Mouse (Mus musculus) CD4-positive, CD25-positive, alpha-beta regulatory T cell, adult 4 months (primary cell): ENCODE measurements around the gene Sik2. TPM values are rescaled to one million over a fixed set of nuclear protein-coding genes. Genes with fewer than 3 reads are reported as not detected.

Experiments used
- polyA plus RNA-seq, 2 experiments: library from polyadenylated mRNA; unstranded; fragments of 100-300 nt; shearing (Covaris generic); gene quantifications; one replicate each; pipeline ENCODE4 v1.2.1; 2017

Gene Sik2
- polyA plus RNA-seq, 2 experiments from 2014 or later = 18.9 to 22.2 TPM

Other genes with a start within 250 kb of the Sik2 start
- 10 to 100 TPM in 1 of 2 experiments, 1 to 10 TPM in 1; 6.5 to 17.9 TPM for gene Fdxacb1, start 240.8 kb downstream of the Sik2 start, polyA plus RNA-seq
- gene Alg9, start 234.1 kb downstream of the Sik2 start, polyA plus RNA-seq = 1 to 10 TPM; 9.2 to 9.9 TPM
- gene 1110032A03Rik, start 233.6 kb downstream of the Sik2 start, polyA plus RNA-seq = 10 to 100 TPM; 18.2 to 23.2 TPM
- 10 to 100 TPM; 58.6 to 79.7 TPM for gene Ppp2r1b, start 163.8 kb downstream of the Sik2 start, polyA plus RNA-seq
- gene Btg4, start 51.8 kb upstream of the Sik2 start, polyA plus RNA-seq = not detected
- not detected for gene Layn, start 68.0 kb upstream of the Sik2 start, polyA plus RNA-seq
- gene 4833427G06Rik, start 93.0 kb upstream of the Sik2 start, polyA plus RNA-seq = not detected
- under 1 TPM in 1 of 2 experiments, not detected in 1; 0.13 TPM for gene Gm32742, start 156.4 kb upstream of the Sik2 start, polyA plus RNA-seq
- gene Pou2af1, start 204.6 kb upstream of the Sik2 start, polyA plus RNA-seq = 1 to 10 TPM; 2.1 to 9.5 TPM